Mouse (Mus musculus) heart, embryonic 10.5 days (tissue): ENCODE measurements around the gene Dusp3. TPM values are rescaled to one million over a fixed set of nuclear protein-coding genes. Genes with fewer than 3 reads are reported as not detected.

Experiments
- polyA plus RNA-seq: library from polyadenylated mRNA; unstranded; fragments of >200 nt; fragmentation: Nextera tagmentation; extraction: Ambion mirVana; gene quantifications from 2 replicates; pipeline ENCODE4 v1.2.1, GENCODE M21; 2016

The Dusp3 gene
- polyA plus RNA-seq, 1 experiment from 2014 or later, result 32.3 TPM

Other genes with a start within 250 kb of the Dusp3 start
- gene Etv4, start 201.6 kb downstream of the Dusp3 start, polyA plus RNA-seq, result 9.4 and 10.8 TPM in 2 replicates
- gene Meox1, start 92.6 kb downstream of the Dusp3 start, polyA plus RNA-seq, result 5.7 and 8.2 TPM in 2 replicates
- gene Sost, start 20.0 kb downstream of the Dusp3 start, polyA plus RNA-seq, result 0.36 and 0.96 TPM in 2 replicates
- gene Cfap97d1, start 2.7 kb downstream of the Dusp3 start, polyA plus RNA-seq, result not detected in 2 replicates
- gene Mpp3, start 41.4 kb upstream of the Dusp3 start, polyA plus RNA-seq, result 3.4 and 5.1 TPM in 2 replicates
- 0.83 and 0.94 TPM in 2 replicates for gene Cd300lg, start 54.5 kb upstream of the Dusp3 start, polyA plus RNA-seq
- 19.0 and 20.1 TPM in 2 replicates for gene Mpp2, start 101.5 kb upstream of the Dusp3 start, polyA plus RNA-seq
- not detected in 2 replicates for gene Ppy, start 114.3 kb upstream of the Dusp3 start, polyA plus RNA-seq
- 3.0 TPM in 1 of 2 replicates, not detected in the other for gene Pyy, start 120.8 kb upstream of the Dusp3 start, polyA plus RNA-seq
- gene Nags, start 158.5 kb upstream of the Dusp3 start, polyA plus RNA-seq, result 0.25 and 1.3 TPM in 2 replicates
- gene Tmem101, start 169.4 kb upstream of the Dusp3 start, polyA plus RNA-seq, result 40.8 and 44.6 TPM in 2 replicates
- 90.9 and 108 TPM in 2 replicates for gene Lsm12, start 198.3 kb upstream of the Dusp3 start, polyA plus RNA-seq
- gene G6pc3, start 202.6 kb upstream of the Dusp3 start, polyA plus RNA-seq, result 35.0 and 40.9 TPM in 2 replicates
- 84.9 and 103 TPM in 2 replicates for gene Hdac5, start 243.2 kb upstream of the Dusp3 start, polyA plus RNA-seq